Mouse (Mus musculus): ENCODE data around the gene Tmem119.

- TF ChIP-seq POLR2A (IDR thresholded peaks at IDR 0.05; ENCODE audit: control insufficient read depth, extremely low read depth, insufficient read depth, low read length, poor library complexity) (no peak), CTCF (IDR thresholded peaks at IDR 0.05; ENCODE audit: borderline replicate concordance, control insufficient read depth, extremely low read depth, insufficient read depth, low read length, poor library complexity) (peak; percentile 26; the same call in 1 of the 2 replicates)
Observed at GRCm38 (mm10) chr5:113786985-113787384, 13.3 kb downstream of the Tmem119 start.
